Mouse (Mus musculus) kidney, postnatal 14 days (tissue): ENCODE measurements at regions not wholly inside any gene's neighbourhood (a gene's known extent, or its start where the extent isn't known, plus 50 kb on each side); places are given as distances from the start of the nearest gene placed in this dataset.

Experiments
- DNase-seq: peaks from one replicate; pipeline ENCODE4 v3.0.0; 2022; ENCODE audit warnings: mixed read lengths

DNA sequence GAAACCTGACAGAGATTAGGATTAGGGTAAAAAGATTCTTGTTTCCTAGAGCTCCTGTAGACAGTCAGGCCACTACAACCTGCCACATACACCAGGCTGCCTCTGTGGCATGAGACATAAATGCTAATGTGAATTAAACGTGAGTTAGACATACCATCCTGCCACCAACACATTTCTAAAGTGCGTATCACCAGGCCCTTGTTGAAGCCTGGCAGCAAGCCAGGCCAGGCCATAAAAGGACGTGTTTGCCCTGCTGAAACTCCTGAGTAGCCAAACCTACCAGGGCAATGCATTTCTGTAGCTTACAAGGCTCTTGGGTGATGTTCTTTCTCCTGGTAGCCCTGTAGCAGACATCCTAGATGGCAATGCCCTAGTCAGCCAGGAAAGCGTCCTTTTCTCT, 63.4 kb upstream of the Gm5458 start:
- peak; percentile 15 for DNase-seq

- DNase-seq: no peak
These were observed 71.7 kb upstream of the Gm5458 start for GRCm38 (mm10) chr14:19674046-19674445.

DNA sequence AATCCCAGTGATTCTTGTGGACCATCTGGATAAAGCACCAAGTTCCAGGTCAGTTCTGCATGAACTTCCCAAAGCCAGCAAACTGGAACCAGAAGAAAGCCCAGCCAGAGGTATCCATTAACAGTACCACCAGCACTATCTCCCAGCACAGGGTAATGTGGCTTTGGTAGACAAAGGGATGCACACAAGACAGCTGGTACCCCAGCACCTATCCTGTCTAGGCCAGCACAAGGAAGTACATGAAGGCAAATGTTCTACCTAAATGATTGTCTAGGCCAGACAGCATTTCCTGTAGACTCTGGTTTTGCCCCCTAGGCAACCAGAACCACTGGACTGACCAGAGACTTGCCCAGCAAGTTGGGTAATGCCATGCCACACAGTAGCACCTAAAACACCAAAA, 62.6 kb upstream of the Nid2 start:
- no peak for DNase-seq

- DNase-seq: no peak
These were observed 57.5 kb upstream of the Nid2 start for GRCm38 (mm10) chr14:19693606-19694005.

- DNase-seq: no peak
These were observed 56.8 kb upstream of the Nid2 start for GRCm38 (mm10) chr14:19694289-19694688.

- DNase-seq: no peak
These were observed 51.6 kb upstream of the Nid2 start for GRCm38 (mm10) chr14:19699497-19699896.
